Mouse (Mus musculus) neutrophil, adult 59 days (primary cell): Measurements from ENCODE around the gene Abca17. TPM values are rescaled to one million over a fixed set of nuclear protein-coding genes. Genes with fewer than 3 reads are reported as not detected.

Source experiments
- total RNA-seq, 2 experiments: library from RNA; stranded (reverse); gene quantifications; 1 replicate in 1 of 2; 2 replicates in 1 of 2; pipeline ENCODE4 v1.2.4; 2023

Gene Abca17
- total RNA-seq, result under 1 TPM in 1 of 2 experiments, not detected in 1; 0.07 TPM

GRCm38 (mm10) chr17:24350926-24351759 is at the start of gene Abca17:
Gene Abca17 (minus strand): TSS chr17:24351068.

GRCm38 (mm10) chr17:24351760-24352357 is 991 bp upstream of the Abca17 start, which contains the start of gene Abca3:
Gene Abca3 (plus strand): TSS chr17:24351950.

DNA sequence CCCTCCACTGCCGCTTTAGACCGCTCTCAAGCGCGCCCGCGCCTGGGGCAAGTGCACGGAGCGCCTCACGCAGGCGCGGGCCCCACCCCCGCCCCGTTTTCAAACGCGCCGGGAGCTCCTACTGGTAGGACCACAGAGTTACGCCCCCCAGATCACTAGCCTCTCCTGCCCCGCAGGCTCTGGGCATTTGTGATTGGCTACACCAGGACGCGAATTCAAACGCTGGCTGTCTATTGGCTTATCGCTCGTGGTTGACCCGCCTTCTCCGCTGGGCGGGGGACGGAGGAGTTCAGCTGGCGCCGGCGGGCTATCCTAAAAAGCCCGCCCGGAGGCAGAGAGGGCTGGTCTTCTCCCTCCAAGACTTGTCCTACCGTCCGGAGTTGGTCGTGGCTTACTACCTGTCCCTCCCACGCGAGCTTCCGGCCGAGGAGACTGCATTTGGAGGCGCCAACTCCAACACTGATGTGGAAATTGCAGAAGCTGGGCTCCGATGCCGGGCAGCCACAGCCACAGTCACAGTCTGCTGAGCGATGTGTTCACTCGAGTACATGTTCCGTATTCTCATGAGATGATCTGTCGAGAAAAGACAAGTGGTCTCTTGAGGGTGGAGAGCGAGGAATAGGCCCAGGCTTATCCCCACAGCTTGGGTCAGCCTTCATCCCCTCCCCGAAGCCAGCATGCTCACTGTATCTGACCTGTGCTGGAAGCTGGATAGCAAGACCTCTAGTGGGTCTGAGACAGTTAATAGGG is 99.4 kb downstream of the Abca17 start, which contains the start of gene Ccnf:
Gene Ccnf (minus strand): TSS at position 165 of the 750 bp plus-strand sequence.

GRCm38 (mm10) chr17:24220435-24221411 is 130.1 kb downstream of the Abca17 start, which contains the start of gene Tedc2:
Gene Tedc2 (minus strand): TSS chr17:24220851.

Other genes with a start within 250 kb of the Abca17 start
- gene Pdpk1, start 200.1 kb downstream of the Abca17 start, total RNA-seq, result 10 to 100 TPM; 48.9 to 58.5 TPM
- 10 to 100 TPM; 65.4 to 76.7 TPM for gene Amdhd2, start 187.3 kb downstream of the Abca17 start, total RNA-seq
- 100 to 1,000 TPM; 376 to 393 TPM for gene Atp6v0c, start 181.4 kb downstream of the Abca17 start, total RNA-seq
- gene Tbc1d24, start 145.5 kb downstream of the Abca17 start, total RNA-seq, result 10 to 100 TPM; 11.8 to 15.1 TPM
- gene Ntn3, start 141.5 kb downstream of the Abca17 start, total RNA-seq, result under 1 TPM; 0.24 to 0.49 TPM
- gene Tedc2, start 130.2 kb downstream of the Abca17 start, total RNA-seq, result 1 to 10 TPM; 8.8 to 9.9 TPM
- 10 to 100 TPM; 44.1 to 49.2 TPM for gene Ccnf, start 99.6 kb downstream of the Abca17 start, total RNA-seq
- 10 to 100 TPM; 37.7 to 42.7 TPM for gene Abca3, start 882 bp upstream of the Abca17 start, total RNA-seq
- 10 to 100 TPM; 61.6 to 70.5 TPM for gene Rnps1, start 63.5 kb upstream of the Abca17 start, total RNA-seq
- 10 to 100 TPM; 11.5 to 14.1 TPM for gene Eci1, start 75.6 kb upstream of the Abca17 start, total RNA-seq
- 1 to 10 TPM; 2.0 to 2.3 TPM for gene Dnase1l2, start 92.0 kb upstream of the Abca17 start, total RNA-seq
- 10 to 100 TPM; 31.8 to 42.2 TPM for gene E4f1, start 119.2 kb upstream of the Abca17 start, total RNA-seq
- gene Pgp, start 119.3 kb upstream of the Abca17 start, total RNA-seq, result 10 to 100 TPM; 24.7 to 26.6 TPM
- gene Bricd5, start 122.8 kb upstream of the Abca17 start, total RNA-seq, result not detected
- 10 to 100 TPM; 42.8 to 46.1 TPM for gene Mlst8, start 128.0 kb upstream of the Abca17 start, total RNA-seq
- not detected for gene Caskin1, start 137.5 kb upstream of the Abca17 start, total RNA-seq
- 100 to 1,000 TPM; 132 to 134 TPM for gene Traf7, start 176.9 kb upstream of the Abca17 start, total RNA-seq
- 1 to 10 TPM in 1 of 2 experiments, under 1 TPM in 1; 0.95 to 1.1 TPM for gene Rab26, start 183.1 kb upstream of the Abca17 start, total RNA-seq
- 10 to 100 TPM; 16.1 to 22.7 TPM for gene Pkd1, start 198.8 kb upstream of the Abca17 start, total RNA-seq